Comparison of ENCODE assay signal across 7 mouse cellular contexts in the genomic region with DNA sequence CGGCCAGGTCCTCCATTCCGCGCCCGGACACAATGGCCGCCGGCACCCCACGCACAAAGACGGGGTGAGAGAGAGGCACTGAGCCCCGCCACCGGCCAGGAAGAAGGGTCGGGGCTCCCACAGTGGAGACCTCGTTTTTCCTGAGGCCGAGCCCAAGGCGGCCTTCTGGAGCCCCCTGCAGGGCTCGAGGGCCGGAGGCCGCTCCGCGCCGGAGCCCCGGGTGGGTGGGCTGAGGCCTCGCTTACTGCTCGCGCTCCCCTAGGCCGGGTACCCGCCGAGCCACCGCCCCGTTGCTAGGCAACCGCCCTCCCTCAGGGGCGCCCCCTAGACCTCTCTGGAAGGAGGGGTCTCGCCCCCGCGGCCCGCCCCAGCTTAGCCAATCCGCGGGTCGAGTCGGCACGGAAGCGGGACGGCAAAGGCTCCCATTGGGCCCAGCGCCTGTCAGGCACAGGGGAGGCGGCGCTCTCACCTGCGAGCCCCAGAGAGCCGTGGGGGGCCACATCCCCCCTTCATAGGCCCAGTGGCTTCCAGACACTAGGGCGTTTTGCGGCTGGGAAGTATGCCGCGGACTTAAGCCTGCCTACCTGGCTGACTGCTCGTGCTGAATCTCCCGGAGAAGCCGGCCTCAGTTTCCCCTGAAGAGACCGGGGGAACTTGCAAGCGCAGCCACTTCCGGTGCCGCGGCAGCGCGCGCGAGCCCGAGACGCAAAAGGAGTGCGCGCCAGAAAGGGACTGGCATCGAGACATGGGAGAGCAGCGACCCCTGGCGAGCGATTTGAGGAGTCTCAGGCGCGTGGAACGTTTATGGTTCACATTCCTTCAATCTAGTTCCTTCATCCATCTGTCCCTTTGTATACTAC. TPM values are rescaled to one million over a fixed set of nuclear protein-coding genes. Genes with fewer than 3 reads are reported as not detected.
DNase-seq lines count a peak whose midpoint lies in the region; ATAC-seq and TF ChIP-seq lines count a peak whose summit lies in the region.

Gene Bcl2l1 (minus strand): TSS at position 710 of the 860 bp plus-strand sequence.

- TF ChIP-seq POLR2A in kidney, adult 2 months (IDR thresholded peaks at IDR 0.05; ENCODE audit: low read depth, low read length): no peak
- no peak for TF ChIP-seq POLR2A in spleen, adult 2 months (IDR thresholded peaks at IDR 0.05; ENCODE audit: low read depth, low read length)

- no peaks in the 10 kb centered on the region for H3K9me3 ChIP-seq in embryonic facial prominence, embryonic 12.5 days
- H3K9me3 ChIP-seq in limb, embryonic 12.5 days: no peaks in the 10 kb centered on the region
- no peaks in the 10 kb centered on the region for H3K9me3 ChIP-seq in midbrain, embryonic 15.5 days

- peak; percentile 99 for DNase-seq in adrenal gland, postnatal 25 days
- peak; percentile 98 to 99 for DNase-seq in heart, adult 18-20 months
- peak; percentile 99 for DNase-seq in kidney, adult 2 months
- peak; percentile 93 to 98 for DNase-seq in spleen, adult 2 months (ENCODE audit: low read depth in 1 of 2, low spot score in 2 of 2)

- peak within 1 kb of the TSS; percentile 67 for H3K4me3 ChIP-seq in embryonic facial prominence, embryonic 12.5 days
- H3K4me3 ChIP-seq in kidney, adult 2 months (ENCODE audit: insufficient read depth, low read depth, low read length): peak within 1 kb of the TSS; percentile 91
- peak within 1 kb of the TSS; percentile 68 for H3K4me3 ChIP-seq in limb, embryonic 12.5 days (replicated peaks)
- peak within 1 kb of the TSS; percentile 84 for H3K4me3 ChIP-seq in midbrain, embryonic 15.5 days
- peak within 1 kb of the TSS; percentile 83 for H3K4me3 ChIP-seq in spleen, adult 2 months (ENCODE audit: extremely low read depth, insufficient read depth, insufficient read length)

- peak; percentile 96 for ATAC-seq in embryonic facial prominence, embryonic 12.5 days (ENCODE audit: insufficient number of reproducible peaks, insufficient read depth, low FRiP score, low TSS enrichment)
- peak; percentile 96 for ATAC-seq in limb, embryonic 12.5 days (ENCODE audit: insufficient number of reproducible peaks, insufficient read depth, low FRiP score, low TSS enrichment, low read depth)
- ATAC-seq in midbrain, embryonic 15.5 days (replicated peaks): peak; percentile 98

- peak; percentile 98 for TF ChIP-seq CTCF in kidney, adult 2 months (conservative IDR thresholded peaks at IDR 0.05; ENCODE audit: insufficient read depth, insufficient read length, low read depth, low read length)
- TF ChIP-seq CTCF in spleen, adult 2 months (IDR thresholded peaks at IDR 0.05; ENCODE audit: extremely low read depth, insufficient read depth, insufficient read length, insufficient replicate concordance): peak; percentile 100

- peak within 1 kb of the TSS; percentile 98 for H3K27ac ChIP-seq in embryonic facial prominence, embryonic 12.5 days
- H3K27ac ChIP-seq in kidney, adult 2 months (ENCODE audit: insufficient read depth, low read depth, low read length): peak within 1 kb of the TSS; percentile 100
- peak within 1 kb of the TSS; percentile 97 for H3K27ac ChIP-seq in limb, embryonic 12.5 days
- peak within 1 kb of the TSS; percentile 96 for H3K27ac ChIP-seq in midbrain, embryonic 15.5 days
- peak within 1 kb of the TSS; percentile 82 for H3K27ac ChIP-seq in spleen, adult 2 months (ENCODE audit: insufficient read depth, low read length)

- H3K9ac ChIP-seq in embryonic facial prominence, embryonic 12.5 days: peak within 1 kb of the TSS; percentile 85
- peak within 1 kb of the TSS; percentile 86 for H3K9ac ChIP-seq in limb, embryonic 12.5 days (replicated peaks)
- H3K9ac ChIP-seq in midbrain, embryonic 15.5 days: peak within 1 kb of the TSS; percentile 87

- WGBS in embryonic facial prominence, embryonic 12.5 days: under 1% methylated on average over 73 of the region's 74 CpGs
- WGBS in kidney, adult 2 months: under 1% methylated on average over 74 of the region's 74 CpGs
- WGBS in limb, embryonic 12.5 days: under 1% methylated on average over 74 of the region's 74 CpGs
- under 1% methylated on average over 59 of the region's 74 CpGs for WGBS in midbrain, embryonic 15.5 days
- under 1% methylated on average over 70 of the region's 74 CpGs for WGBS in spleen, adult 2 months

- peak within 1 kb of the TSS; percentile 68 for H3K4me2 ChIP-seq in embryonic facial prominence, embryonic 12.5 days (replicated peaks)
- H3K4me2 ChIP-seq in limb, embryonic 12.5 days: peak within 1 kb of the TSS; percentile 77
- H3K4me2 ChIP-seq in midbrain, embryonic 15.5 days: peak within 1 kb of the TSS; percentile 71

- H3K27me3 ChIP-seq in embryonic facial prominence, embryonic 12.5 days: no peaks in the 10 kb centered on the region
- H3K27me3 ChIP-seq in kidney, adult 2 months (replicated peaks; ENCODE audit: control insufficient read depth, insufficient read depth, low read length): no peaks in the 10 kb centered on the region
- H3K27me3 ChIP-seq in limb, embryonic 12.5 days: no peaks in the 10 kb centered on the region
- no peaks in the 10 kb centered on the region for H3K27me3 ChIP-seq in midbrain, embryonic 15.5 days (replicated peaks)
- H3K27me3 ChIP-seq in spleen, adult 2 months (ENCODE audit: control insufficient read depth, insufficient read depth, low read length): no peaks in the 10 kb centered on the region

- peaks cover 5% of the 10 kb centered on the region; the same call in 1 of the 2 replicates for H3K36me3 ChIP-seq in embryonic facial prominence, embryonic 12.5 days
- peaks cover 2% of the 10 kb centered on the region; the same call in 1 of the 2 replicates for H3K36me3 ChIP-seq in kidney, adult 2 months (ENCODE audit: control insufficient read depth, insufficient read depth, low read length)
- peaks cover 20% of the 10 kb centered on the region; the same call in 1 of the 2 replicates for H3K36me3 ChIP-seq in limb, embryonic 12.5 days
- H3K36me3 ChIP-seq in midbrain, embryonic 15.5 days (replicated peaks): no peaks in the 10 kb centered on the region
- H3K36me3 ChIP-seq in spleen, adult 2 months (ENCODE audit: control insufficient read depth, insufficient read depth, low read length): no peaks in the 10 kb centered on the region

- peaks cover 37% of the 10 kb centered on the region for H3K4me1 ChIP-seq in embryonic facial prominence, embryonic 12.5 days
- H3K4me1 ChIP-seq in kidney, adult 2 months (ENCODE audit: control insufficient read depth, insufficient read depth, low read length): peaks cover 13% of the 10 kb centered on the region
- peaks cover 38% of the 10 kb centered on the region for H3K4me1 ChIP-seq in limb, embryonic 12.5 days (replicated peaks)
- peaks cover 38% of the 10 kb centered on the region for H3K4me1 ChIP-seq in midbrain, embryonic 15.5 days
- H3K4me1 ChIP-seq in spleen, adult 2 months (ENCODE audit: control insufficient read depth, insufficient read depth, insufficient read length): peaks cover 4% of the 10 kb centered on the region; the same call in 1 of the 2 replicates

RNA-seq across cellular contexts. Expression of gene Bcl2l1, which starts in this region (rescaled TPM):
- 48.9 and 61.8 TPM in 2 replicates for total RNA-seq in adrenal gland, postnatal 25 days (2021)
- polyA plus RNA-seq in embryonic facial prominence, embryonic 12.5 days (2016; fragmentation: Nextera tagmentation; extraction: Ambion mirVana): 104 and 105 TPM in 2 replicates
- 100 to 1,000 TPM in 1 of 2 experiments, 10 to 100 TPM in 1; 77.8 to 111 TPM for total RNA-seq in heart, adult 18-20 months (2021)
- polyA plus RNA-seq in kidney, adult 2 months (2012; rRNA removed): 126 and 129 TPM in 2 replicates
- 107 and 110 TPM in 2 replicates for polyA plus RNA-seq in limb, embryonic 12.5 days (2016; fragmentation: Nextera tagmentation; extraction: Ambion mirVana)
- 195 and 197 TPM in 2 replicates for polyA plus RNA-seq in midbrain, embryonic 15.5 days (2015; fragmentation: Nextera tagmentation; extraction: Ambion mirVana)
- polyA plus RNA-seq in spleen, adult 2 months (2012; rRNA removed): 36.2 and 57.4 TPM in 2 replicates

Comparison
In these comparisons a context has a peak if more than half of its experiments do, and no peak if none do; other contexts are left out.
1. Peak in every context shown above with its lines: DNase-seq, ATAC-seq, H3K4me3 ChIP-seq and H3K27ac ChIP-seq.